Mouse (Mus musculus) hematopoietic stem cell, adult 5-6 weeks (primary cell): ENCODE data around the gene Pde4d. TPM values are rescaled to one million over a fixed set of nuclear protein-coding genes. Genes with fewer than 3 reads are reported as not detected.

Experiments
- ATAC-seq, 2 experiments: fragments of 125-278 bp in 1 of 2; replicated peaks in 1 of 2; 2 replicates each; pipeline ENCODE4 v1.8.0; 2016 to 2017; ENCODE audit warnings: inconsistent platforms in 2 of 2, mild to moderate bottlenecking in 2 of 2, moderate number of reproducible peaks in 2 of 2, low read depth in 1 of 2, moderate TSS enrichment in 1 of 2; ENCODE audit not compliant: low FRiP score in 2 of 2, poor library complexity in 2 of 2, severe bottlenecking in 2 of 2, insufficient read depth in 1 of 2, low TSS enrichment in 1 of 2
- total RNA-seq: library from RNA; stranded (forward); fragments of 172-1452, 232-1000 nt; gene quantifications from 2 replicates; pipeline ENCODE4 v1.2.3, GENCODE M21; 2017

Gene Pde4d
- total RNA-seq, 1 experiment from 2014 or later, result 29.6 TPM

DNA sequence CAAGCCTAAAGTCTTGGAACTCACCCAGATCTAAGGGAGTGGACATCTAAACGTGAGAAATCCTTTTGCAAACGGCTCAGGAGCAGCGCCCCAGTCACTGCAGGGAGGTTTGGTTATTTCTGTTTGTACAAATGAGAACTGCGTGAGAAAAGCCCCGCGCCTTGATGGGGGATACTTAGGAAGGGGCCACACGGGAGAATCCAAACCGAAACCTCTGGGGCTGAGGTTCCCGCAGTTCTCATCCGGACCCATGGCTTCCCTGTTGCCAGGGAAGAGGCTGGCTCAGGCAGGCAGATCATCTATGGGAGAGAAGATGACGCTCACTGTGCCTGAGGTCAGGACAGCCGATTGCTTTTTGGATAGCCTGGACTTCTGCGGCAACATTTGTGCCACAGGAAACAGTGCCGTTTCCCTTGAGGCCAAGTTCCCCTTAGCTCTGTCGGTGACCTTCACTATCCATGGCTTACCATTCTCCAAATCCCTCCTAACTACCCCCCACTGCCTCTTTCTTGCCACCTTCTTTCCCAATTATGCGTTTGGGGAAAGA is 762.3 kb downstream of the Pde4d start:
- peak in 1 of 2 experiments; percentile 31; a peak in 2 of 4 replicates for ATAC-seq

DNA sequence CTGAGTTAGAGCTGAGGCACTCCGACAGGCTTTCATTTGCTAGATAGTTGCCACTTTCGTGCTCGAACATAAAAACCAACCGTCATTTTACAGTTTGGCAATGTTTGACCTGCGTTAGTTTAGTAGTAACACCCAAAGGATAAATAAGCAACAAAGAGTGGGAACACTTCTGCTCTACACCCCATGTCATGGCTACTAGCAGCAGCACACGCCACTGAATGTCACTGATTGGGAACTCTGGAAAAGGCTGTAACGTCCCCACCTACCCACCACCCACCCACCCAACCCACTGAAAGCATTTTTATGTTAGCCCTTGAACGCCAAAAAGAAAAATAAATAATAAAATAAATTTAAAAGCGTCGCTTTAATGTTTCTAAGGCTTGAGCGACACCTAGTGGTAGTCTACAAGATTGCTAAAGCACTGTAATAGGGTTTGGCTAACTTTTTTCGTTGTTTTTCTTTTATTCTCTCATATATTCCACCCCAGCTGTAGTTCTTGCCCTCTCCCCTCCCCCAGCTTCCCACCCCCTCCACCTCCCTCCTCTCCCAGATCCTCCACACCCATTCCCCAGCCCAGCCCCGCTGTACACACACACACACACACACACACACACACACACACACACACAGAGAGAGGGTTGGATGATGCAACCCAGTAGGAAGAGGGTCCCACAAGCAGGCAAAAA is 763.2 kb downstream of the Pde4d start:
- ATAC-seq, result no peak

DNA sequence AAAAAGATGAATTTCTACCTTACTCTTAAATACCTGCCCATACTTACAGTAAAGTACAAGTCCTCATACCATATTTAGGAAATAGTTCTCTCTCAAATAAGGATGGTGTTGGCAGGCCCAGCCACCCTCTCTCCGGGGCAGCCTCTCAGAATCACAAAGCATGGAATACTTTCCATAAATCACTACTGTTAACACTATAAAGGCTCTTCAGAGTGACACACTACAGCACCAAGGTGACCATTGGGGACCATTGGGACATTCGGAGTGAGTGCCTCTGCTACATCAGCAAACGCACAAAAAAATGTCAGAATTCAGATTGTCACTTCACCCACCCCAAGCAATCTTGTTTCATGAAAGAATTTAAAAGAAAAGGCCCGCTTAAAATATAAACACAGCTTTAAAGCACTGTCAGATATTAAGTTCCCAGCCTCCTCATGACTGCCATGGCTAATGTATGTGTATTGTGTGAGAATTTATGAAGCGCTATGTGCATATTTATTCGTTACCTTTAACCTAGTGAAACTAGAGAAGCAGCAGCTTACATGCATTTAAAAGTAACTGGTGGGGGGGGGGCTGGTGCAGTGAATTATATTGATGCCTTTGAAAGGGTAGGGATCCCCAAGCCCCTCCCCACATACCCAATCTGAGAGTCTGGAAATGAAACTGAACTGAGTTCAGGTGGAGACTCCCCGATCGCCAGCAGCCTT is 769.4 kb downstream of the Pde4d start:
- ATAC-seq, result no peak

GRCm38 (mm10) chr13:109228967-109229617 is 779.3 kb downstream of the Pde4d start:
- peak; percentile 50 to 71 for ATAC-seq

DNA sequence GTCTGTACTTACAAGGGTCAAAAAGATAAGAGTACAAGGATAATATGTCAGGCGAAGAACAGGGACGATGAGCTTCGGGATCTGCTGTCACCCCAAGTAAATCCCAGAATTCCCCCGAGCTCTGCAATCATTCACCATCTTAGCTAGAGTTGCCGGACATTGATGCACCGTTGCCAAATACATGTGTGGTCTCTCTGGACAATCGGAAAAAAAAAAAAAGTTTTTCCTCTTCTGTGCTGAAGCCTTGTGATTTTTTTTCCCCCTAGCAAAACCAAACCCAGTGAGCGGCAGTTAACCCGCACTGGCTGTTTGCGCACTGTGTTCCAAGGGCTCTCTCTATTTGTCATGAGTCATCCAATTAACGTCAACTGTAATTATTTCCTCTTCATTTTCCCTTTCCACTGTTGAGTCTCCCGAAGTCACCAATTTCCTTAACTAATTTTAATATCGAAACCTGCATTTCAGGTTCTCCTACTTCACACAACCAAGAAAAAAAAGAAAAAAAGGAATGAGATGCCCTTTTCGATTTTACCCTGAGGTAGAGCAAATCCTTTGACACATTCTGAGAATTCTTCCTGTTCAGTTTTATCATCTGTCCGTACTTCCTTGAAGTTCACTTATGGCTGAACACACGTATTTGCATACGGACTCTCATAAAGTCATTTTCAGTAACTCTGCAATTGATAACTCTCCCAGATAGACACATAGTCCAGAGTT is 780.0 kb downstream of the Pde4d start:
- ATAC-seq, result peak; percentile 25 to 29; a peak in 1 of 4 replicates

DNA sequence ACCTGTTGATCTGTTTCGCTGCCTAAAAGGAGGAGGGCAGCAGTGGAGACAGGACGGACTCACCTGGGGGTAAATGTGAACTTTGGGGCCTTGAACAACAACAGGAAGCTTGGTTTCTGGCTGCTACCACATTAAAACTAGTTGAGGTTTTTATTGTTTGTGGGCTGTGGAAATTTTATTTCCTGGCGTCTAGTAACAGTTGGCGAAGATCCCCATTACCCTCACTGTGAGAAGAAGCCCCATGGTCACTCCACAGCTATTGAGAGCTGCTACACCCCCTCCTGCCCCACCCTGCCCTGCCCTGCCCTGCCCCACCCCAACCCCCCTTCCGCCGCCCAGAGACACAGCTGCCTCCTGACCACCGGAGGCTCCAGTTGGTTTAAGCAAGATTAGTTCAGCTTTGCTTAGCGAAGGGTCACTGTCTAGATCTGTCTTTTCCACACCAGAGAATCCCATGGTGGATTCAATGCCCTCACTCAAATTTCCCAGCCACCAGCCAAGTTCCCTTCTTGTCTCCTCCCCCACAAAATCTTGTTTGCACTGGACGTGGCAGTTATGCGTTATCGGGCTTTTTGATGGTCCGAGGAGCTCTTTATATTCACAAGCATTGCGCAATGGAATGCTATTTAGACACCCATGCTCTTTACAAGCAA is 780.7 kb downstream of the Pde4d start:
- peak; percentile 33 to 44 for ATAC-seq

GRCm38 (mm10) chr13:109231848-109232460 is 782.2 kb downstream of the Pde4d start:
- peak; percentile 11 to 28; a peak in 2 of 4 replicates for ATAC-seq

DNA sequence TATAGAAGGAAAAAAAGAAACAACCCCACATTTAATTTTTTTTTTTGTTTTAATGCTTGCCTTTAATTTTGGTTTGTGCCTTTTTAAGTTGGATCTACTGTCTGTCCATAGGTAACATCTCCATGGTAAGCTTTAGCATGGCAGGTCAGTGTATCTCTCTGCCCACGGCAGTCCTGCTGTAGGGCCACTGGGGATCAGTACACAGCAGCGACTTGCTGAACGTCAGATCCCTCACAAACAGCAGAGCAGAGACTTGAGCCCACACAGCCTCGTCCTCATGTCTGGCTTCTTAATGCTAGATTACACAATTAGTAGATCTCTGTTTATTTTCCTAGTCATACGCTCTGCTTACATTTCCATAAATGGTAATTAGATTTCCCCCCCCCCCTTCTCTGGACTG is 782.8 kb downstream of the Pde4d start:
- ATAC-seq, result no peak

GRCm38 (mm10) chr13:109233911-109234613 is 784.3 kb downstream of the Pde4d start:
- ATAC-seq, result peak; percentile 20 to 24; a peak in 1 of 4 replicates

GRCm38 (mm10) chr13:109236047-109236446 is 786.3 kb downstream of the Pde4d start:
- ATAC-seq, result no peak

- ATAC-seq, result no peak
Observed at GRCm38 (mm10) chr13:109238670-109239069, 788.9 kb downstream of the Pde4d start.

DNA sequence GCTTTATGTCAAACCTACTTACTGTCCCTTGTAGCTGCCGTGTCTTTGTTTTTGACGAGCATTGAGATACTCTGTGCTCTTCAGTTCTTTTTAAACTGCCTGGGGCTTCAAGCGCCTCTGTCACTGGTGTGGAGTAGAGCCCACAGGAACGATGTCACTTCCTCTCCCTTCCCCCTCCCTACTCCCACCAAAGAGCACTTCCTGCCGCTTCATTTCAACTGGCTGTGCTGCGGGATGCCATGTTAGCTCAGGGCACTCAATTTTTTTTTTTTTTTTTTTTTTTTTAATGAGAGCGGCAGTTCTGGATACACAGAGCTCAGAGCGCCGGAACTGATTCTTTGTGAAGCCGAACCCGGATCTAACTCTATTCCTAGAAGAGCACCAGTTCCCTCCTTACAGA is 789.5 kb downstream of the Pde4d start:
- peak; percentile 96 to 98 for ATAC-seq

DNA sequence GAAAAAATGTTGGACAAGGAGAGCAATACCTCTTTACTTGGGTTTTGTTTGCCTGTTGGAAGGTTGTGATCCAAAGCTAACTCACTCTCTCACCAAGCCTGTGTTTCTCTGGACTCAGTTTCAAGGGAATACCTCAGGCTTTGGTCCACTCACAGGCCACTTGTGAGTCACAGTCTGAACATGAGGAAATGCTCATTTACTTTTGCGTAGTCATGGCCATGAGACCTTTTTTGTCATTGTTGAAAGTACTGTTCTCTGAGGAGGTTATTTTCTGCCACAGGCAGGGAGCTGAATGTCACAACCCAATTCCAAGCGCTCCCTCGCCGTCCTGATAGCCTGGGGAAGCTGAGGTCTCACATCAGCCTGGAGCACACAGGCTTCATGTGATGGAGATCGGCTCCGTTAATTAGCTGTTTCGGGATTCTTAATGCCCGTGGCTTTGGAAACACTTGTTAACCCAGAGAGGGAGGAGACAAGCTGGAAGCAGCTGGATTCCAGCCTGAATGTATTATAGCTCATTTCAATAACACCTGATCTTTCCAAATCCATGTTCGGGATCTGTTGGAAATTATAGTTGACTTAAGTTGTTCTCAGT is 792.8 kb downstream of the Pde4d start:
- ATAC-seq, result no peak

DNA sequence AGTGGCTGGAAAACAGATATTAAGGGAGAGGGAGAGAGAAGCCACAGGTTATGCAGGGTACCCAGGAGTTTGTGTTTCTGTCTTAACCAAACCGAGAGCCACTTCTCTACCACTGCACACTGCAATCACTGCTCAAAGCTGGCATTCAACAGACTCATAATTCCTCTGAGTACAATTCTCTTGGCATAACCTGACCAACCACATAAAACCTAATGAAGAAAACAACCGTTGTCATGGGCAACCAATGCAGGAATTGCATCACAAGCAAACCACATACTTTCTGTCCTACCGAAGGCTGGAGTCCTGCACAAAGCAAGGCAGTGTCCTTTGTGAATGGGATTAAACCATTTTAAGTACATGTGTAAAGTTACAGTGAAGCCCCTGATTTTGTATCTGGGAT is 793.4 kb downstream of the Pde4d start:
- ATAC-seq, result peak; percentile 33 to 38; a peak in 3 of 4 replicates

DNA sequence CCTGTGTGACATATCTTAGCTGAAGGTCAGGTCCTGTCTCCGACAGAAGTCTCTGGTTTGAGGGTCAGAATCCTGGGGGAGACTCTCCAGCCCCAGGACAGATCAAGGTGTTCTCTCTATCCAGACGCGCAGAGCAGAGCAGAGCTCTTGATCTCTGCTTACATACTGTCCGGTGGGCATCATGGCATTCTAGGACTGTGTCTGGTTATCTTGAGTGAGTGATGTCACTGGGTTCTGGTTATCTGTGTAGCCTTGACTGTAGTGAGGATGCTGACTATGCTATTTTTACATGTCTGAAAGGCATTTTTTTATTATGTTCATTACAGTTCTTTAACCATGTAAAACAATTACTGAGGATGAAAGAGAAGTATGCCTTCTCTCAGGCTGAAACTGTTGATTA is 797.3 kb downstream of the Pde4d start:
- no peak for ATAC-seq

- no peak for ATAC-seq
Observed at GRCm38 (mm10) chr13:109249315-109249714, 799.6 kb downstream of the Pde4d start.
